Mouse (Mus musculus) lung, postnatal 36 days (tissue): ENCODE measurements around the gene Gm20479.

Experiments used
- DNase-seq: peaks from one replicate; pipeline ENCODE4 v3.0.0; 2022; ENCODE audit warnings: mixed read lengths

Gene Gm20479

DNA sequence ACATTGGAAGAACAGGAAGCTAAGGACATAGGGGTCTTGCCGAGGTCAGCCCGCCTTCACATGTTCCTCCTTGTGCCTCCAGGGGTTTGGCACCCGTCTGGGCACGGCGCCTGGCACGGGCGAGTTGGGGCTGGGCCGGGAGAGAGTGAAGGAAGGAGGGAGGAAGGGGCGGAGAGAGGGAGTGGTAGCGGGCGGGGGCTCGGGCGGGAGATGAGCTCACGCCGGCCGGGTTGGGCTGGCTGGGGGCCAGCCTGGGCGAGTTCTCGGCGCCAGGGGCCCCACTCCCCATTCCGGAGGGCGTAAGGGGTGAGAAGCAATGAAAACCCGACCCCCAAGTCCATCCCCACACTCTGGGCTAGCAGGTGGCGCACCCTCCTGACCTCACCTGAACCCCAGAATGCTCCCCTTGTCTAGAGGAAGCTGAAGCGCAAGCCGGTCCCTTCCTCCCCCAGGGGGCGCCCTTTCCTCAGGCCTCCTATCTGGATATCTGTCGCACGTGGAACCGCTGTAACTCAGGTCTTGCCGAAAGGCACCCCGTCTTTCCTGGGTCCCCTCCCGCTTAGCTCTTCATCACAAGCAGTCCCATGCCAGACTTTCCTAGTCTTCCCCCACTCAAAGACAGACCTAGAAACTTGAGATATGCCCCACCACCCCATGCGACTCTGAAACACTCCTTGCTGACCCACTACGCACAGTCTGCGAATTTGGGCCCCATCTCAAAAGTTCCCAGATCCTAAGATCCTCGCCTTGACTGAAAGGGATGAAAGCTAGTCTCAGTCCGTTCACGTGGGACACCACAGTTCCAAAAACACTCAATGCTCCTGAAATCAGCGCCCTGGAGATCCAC lies 24.6 kb downstream of the Gm20479 start:
- peak; percentile 96 for DNase-seq

DNA sequence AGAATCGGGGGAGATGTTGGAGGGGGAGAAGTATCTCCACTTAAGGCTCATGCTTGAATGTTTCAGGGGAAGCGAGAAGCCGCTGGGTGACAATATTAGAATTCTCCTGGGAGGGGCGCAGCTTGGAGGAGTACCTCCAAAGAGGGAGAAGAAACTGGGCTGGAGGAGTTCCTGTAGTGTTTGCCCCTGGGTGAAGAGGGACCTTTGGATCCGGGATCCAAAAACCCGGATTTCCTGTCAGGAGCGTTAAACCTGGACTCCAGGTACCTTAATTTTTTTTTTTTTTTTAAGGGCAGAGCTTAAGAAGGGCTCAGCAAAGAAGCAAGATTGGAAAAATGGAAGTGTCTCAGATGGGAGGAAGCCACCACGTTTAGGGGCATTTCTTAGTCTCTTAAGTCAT lies 25.4 kb downstream of the Gm20479 start:
- no peak for DNase-seq

DNA sequence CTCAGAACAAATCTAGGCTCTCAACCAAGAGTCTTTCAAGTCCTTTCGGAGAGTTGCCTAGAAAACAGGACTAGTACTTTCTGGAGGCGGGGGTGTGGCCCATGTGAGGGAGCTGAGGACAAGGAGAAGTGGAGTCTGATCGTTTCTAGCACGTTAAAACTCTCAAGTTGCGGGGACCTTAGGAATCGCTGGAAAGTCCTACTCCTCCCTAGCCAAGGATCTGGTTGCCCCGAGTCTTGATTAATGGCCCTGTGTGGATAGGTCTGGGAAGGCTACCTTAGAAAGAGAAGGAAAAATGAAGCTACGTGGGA lies 25.7 kb downstream of the Gm20479 start:
- peak; percentile 74 for DNase-seq

DNA sequence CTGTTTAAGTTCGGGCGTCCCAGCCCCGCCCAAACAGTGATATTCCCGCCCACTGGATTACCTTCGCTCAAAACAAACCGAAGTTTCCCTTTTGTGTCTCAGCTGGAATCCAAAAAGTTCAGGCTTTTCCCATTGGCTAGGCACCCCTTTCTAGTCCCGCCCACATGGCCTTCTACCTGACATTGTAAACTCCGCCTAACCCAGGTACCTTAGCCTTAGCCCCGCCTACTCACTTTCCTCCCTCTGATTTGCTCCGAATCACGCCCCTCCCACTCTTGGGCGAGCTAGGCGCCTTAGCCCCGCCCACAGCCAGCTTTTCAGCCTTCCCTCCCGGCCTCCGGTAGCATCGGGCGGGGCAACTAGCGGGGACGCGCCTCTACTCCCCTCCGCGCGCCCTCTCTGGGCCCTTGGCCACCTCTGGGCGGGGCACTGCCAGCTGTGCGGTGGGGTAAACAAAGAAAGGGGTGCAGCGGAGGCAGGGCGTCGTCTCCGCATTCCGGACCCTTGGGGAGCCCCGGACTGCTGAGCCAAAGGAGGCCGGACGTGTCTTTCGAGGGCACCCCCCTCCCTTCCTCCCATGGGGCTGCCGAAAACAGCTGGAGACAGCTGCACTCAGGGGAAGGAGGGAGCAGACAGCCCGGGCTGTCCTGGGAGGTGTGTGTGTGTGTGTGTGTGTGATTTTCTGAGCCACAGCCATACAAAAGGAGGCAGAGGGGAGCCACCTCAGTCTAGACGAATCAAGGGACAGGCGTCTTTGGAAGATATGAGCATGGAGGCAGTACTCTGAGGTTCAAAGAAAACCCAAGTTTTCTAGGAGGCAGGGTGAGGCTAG lies 26.3 kb downstream of the Gm20479 start:
- peak; percentile 98 for DNase-seq

DNA sequence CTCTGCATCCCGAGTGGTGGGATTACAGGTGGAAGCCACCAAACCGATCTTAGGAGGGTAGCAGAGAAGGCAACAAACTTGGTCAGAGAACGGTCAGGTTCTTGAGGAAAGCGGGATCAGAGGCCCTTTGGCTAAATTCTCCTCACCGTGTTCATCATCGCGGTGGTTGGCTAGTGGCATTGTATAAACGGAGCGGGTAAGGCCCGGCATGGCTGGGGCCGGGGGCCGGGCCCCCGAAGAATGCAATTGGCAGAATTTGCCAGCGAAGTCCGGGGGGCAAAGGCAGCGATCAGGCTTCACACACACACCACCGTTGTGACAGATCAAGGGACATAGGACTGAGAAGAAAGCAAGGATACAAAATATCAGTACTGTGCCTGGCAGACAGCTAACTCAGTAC lies 27.2 kb downstream of the Gm20479 start:
- DNase-seq, result no peak

DNA sequence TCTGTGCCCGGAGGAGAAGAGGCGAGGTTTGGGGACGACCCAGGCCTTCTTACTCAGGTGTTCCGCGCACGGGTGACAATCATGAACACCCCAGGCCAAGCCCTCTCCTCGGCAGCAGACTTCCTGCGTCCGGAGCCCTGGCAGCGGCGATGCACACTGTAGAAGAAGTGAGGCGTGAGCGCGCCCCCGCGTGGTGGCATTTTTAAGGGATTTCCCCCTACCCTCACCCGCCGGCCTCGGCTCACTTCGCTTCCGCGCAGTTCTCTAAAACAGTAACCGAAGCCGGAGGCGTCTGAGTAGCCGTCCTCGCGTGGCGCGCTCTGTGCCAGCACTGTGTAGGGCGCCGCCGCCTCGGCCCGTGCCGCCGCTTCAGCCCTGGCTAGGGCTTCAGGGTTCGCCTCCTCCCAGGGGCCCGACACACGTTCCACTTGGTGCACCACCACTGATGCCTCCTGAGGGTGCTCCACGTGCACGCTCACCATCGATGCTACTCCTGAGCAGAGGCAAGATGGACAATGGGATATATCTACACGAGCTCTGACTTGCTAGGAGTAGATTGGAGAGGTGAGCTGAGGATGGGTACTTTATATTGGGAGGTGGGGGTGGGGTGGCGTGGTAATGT lies 27.8 kb downstream of the Gm20479 start:
- DNase-seq, result peak; percentile 95

DNA sequence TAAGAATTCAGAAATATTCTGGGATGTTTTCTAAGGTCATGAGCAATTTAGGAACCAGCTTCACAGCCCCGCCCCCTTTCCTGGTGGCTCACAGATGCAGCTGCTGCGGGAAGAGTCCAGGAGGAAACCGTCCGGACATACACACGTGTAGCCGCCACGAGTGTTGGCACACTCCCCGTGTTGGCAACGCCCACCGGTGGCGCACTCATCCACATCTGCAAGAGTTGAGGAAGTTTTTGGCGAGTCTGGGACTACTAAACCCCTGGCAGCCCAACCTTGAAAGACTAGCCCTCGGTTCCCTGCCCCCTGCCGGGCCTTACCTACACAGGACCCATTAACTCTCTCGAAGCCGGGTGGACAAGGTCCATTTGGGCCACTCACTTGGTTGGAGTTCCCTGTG lies 28.6 kb downstream of the Gm20479 start:
- DNase-seq, result peak; percentile 67

DNA sequence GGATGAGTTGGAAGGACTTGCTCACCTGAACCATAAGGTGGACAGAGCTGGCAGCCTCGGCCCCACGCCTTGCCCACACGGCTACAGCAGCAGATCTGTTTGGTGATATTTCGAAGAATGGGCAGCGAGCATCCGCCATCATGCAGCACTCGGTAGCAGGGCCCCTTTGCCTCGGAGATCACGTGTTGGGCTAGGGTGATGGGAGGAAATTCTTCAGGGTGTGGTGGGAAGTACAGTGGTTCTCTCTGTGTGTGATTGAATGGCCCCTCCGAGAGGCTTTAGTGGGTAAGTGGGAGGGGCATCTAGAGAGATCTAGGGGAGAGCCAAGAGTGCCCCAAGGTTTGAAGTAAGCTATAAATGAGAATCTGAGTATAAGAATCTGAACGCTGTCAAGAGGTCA lies 29.1 kb downstream of the Gm20479 start:
- DNase-seq, result no peak

DNA sequence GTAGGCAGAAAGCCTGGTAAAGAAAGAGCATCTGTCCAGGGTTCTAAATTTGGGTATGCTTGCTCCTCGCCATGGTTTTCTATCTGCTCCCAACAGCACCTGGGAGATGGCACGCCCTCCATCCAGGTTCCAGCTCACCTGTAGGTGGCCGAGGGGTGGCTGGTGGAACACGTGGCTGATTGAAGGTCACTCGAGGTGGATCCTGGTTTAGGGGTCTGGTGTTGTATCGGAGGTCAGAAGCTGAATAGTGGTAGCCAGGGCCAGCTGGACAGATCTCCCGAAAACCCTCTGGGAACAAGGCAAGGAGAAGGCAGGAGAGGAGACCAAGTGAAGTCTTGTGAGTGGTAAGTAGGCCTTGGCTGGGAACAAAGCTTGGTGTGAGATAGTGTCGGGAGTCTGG lies 29.7 kb downstream of the Gm20479 start:
- no peak for DNase-seq

DNA sequence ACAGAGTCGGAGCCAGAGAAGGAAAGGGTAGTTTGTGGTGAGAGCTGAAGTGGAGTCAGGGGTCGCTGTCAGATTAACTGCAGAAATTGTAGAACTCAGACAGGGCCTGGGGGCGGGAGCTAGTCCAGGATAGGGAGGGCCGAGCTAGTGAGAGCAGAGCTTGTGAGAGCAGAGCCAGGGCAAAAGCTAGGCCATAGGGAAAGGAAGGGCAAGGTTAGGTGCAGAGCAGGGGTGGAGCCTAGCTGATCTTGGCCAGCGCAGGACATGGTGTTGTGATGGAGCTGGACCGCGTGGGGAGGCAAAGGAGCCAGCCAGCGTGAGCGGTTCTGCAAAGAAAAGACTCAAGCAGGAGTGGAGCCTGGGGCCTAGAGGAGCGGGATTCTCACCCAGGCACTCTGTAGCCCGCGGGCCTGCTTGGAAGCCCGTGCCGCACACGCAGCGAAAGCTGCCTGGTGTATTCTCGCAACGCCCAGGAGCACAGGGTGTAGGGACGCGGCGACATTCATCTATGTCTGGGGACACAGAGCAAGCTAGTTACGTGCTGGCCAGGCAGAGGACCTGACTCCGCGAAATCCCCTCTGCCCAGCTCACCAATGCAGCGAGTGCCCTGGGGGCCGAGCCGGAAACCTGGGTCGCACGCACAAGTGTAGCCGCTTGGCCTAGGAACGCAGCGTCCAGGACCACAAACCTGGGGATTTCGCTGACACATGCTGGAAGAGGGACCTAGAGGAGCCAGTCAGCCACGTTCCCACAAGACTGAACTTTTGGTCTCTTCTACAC lies 30.9 kb downstream of the Gm20479 start:
- DNase-seq, result peak; percentile 72

DNA sequence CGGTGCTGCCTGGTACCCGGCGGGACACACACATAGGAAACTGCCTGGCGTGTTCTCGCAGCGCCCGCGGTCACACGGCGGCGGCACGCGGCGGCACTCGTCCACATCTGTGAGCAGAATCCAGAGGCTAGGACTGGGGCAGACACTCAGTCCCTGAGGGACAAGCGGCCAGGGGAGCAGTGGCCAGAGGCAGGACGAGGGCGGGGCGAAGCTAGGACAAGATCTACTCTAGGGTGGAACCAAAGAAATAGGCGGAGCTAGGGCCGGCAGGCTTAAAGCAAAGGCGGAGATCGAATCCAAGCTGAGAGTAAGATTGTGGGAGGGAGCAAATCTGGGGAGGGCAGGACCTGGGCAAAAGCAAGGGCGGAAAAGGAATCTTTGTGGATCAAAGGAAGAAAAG lies 31.5 kb downstream of the Gm20479 start:
- DNase-seq, result peak; percentile 92

DNA sequence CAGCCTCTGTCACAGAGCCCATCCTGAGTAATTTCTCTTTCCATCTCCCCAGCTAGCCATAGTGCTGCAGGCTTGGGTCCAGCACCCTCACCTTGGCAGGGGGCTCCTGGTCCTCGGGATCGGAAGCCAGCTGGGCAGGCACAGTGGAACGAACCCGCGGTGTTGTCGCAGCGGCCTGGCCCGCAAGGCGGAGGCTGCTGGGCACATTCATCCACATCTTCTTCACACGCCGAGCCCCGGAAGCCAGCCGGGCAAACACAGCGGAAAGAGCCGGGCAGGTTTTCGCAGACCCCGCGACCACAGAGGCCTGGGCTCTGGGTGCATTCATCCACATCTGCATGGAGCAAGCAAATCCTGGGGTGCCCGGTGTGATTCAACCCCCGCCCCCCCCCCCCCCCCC lies 32.3 kb downstream of the Gm20479 start:
- DNase-seq, result no peak

DNA sequence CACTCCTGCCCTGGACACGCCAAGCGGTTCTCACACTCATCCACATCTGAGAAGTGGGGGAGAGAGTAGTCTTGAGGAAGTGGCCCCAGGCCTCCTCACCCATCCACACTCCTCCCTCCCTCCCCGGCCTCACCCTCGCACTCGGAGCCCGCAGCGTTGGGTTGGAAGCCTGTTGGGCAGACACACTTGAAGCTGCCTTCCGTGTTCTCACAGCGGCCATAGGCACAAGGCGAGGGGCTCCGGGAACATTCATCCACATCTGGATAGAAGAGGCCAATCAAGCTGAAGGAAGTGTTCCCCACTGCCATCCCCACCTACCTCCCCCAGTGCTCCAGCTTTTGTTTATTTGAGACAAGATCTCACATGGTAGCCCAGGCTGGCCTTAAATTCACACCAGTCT lies 33.1 kb downstream of the Gm20479 start:
- no peak for DNase-seq

DNA sequence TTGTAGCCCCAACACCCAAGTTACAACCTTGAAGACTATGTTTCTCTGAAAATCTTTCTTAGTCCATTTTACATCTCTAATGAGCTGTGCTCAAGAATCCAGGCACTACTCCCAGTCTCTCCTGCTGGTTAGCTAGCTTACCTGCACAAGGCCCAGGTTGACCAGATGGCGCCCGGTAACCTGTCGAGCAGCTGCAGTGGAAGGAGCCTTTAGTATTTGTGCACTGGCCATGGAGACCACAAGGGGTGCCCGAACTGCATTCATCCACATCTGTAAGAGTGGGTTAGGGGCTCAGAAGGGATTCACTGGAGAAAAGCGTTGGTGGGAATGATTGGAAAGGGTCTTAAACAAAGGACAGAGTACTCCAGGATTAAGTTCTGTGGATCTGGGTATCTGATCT lies 34.2 kb downstream of the Gm20479 start:
- DNase-seq, result no peak

DNA sequence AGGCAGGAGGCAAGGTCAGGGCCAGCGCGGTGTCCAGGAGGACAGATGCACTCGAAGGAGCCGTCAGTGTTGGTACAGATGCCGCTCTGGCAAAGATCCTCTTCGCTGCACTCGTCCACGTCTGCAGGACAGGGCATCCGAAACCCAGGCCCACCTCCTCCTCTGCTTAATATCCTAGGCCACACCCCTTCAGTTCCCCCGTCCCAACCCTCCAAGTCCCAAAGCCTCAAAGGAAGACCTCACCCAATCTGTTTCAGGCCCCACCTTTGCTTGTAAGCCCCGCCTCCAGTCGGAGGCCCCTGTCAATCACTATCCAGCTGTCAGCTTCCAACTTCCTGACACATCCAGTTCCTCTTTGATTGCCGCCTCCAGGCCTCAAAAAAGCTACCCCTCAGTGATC lies 34.9 kb downstream of the Gm20479 start:
- no peak for DNase-seq

DNA sequence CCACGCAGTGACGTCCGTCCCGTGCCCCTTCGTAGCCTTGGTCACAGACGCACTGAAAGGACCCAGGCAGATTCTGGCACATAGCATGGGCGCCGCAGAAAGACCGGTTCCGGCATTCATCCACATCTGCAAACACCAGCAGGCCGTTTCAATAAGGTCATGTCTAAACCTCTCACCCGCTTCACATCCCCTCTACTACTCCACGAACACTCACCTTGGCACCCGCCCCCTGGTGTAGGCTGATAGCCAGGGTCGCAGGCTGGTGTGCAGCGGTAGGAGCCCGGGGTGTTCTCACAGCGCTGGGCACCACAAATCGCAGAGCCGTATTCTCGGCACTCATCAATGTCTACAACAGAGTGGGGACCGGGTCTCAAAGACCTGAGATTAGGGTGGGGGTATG lies 37.8 kb downstream of the Gm20479 start:
- no peak for DNase-seq

DNA sequence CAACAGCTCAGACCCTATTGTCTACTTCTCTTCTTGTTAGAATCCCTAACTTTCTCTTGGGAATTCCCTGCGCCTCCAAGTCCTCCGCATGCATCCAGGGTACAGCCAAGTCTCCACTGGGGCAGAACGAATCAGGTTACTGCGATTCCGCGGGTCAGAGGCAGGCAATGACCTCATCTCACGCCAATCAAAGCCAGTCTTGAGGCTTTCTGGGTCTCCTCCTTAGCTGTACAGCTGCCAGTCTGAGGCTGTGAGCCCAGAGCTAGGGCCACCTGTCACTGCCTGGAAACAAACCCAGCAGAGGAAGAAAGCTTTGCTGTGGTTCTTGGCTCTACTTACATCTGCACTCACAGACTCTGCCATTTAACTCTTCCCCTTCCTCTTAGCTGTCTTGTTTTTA lies 41.3 kb downstream of the Gm20479 start:
- no peak for DNase-seq

DNA sequence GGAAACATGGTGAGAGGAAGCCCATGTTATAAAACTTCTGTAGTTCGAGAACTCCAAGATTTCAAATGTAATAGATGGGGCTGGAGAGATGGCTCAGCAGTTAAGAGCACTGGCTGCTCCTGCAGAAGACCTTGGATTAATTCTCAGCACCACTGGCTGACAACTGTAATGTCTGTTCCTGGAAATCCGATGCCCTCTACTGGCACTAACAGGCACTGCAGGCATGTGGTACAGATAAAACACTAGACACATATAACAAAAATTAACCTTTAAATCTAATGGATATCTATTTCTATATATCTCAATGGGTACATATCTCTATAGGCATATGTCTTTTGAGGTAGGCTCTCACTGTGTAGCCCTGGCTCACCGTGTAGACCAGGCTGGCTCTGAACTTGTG lies 42.8 kb downstream of the Gm20479 start:
- no peak for DNase-seq

DNA sequence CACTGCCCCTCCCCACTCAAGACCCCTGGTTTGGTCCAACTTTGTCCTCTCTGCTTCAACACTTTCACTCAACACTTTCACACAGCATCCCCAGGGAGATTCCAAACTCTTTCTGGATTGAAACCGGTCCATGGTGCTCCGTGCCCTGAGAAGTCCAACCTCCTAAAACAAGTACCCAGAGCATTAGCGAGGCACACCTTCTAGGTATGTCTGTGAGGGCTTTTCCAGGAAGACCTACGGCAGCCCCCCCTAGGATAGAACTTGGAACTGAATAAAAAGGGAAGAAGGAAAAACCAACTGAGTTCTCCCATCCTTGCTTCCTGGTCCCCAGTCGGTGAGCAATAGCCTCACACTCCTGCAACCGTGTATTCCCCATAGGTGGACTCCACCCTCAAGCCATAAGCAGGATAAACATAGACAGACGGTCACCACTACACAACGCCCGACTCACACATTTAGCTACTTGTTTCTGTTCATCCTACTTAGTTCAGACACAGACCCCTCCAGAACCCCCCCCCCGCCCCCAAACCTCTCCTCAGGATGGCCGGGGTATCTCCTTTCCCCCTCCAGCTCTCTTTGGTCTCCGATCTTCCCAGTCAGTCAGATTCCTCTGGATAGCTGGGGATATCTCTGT lies 45.5 kb downstream of the Gm20479 start:
- no peak for DNase-seq

DNA sequence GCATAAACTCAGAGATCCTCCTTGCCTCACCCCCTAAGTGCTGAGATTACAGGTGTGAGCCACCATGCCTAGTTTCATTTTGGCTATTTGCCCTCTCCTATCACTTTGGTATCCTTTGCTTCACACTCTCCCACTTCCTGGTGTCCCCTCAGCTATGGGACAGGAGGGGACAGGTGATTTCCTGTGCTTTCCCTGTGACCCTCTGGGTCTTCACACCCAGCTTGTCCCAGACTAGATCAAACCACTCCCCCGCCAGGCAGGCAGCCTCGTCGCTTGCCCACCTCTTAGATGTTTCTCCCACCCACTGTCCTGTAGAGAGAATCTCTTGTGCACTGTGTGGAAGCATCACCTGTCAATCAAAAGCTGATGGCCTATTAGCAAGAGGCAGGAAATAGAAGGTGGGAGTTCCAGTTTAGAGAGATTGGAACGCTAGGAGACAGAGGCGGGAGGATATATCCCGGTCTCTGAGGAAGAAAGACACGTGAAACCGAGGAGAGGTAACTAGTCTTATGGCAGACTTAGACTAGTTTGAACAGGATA lies 46.2 kb downstream of the Gm20479 start:
- no peak for DNase-seq

DNA sequence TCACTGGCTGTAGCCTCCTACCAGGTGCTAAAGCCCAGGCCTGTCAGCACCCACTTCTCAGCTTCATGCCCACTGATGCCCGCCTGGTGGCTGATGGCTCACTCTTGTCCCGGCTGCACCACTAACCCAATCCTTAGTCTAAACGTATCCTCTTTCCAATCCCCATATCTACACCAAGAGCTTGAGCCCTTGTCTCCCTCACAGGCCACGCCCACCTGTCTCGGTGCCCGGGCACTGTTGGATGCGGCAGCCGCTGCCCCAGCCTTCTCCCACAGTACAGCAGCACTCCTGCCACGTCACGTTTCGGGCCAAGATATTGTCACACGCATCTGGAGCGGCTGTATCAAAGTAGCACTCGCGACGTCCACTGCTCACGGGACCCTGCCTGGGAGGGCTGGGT lies 46.9 kb downstream of the Gm20479 start:
- peak; percentile 71 for DNase-seq

DNA sequence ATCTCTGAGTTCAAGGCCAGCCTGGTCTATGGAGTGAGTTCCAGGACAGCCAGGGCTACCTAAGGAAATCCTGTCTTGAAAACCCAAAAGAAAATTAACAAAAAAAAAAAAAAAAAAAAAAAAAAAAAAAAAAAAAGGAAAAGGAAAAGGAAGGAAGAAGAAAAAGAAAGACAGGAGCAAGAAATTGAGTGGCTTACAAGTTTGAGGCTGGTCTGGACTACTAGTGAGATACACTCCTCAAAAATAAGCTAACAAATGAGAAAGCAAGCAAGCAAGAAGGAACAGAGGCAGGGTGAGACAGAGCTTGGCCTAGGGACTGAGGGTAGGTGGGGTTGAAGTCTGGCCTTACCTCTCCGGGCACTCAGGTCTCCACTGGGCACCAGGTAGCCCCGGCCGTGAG lies 47.4 kb downstream of the Gm20479 start:
- DNase-seq, result no peak
